Mouse (Mus musculus) liver, embryonic 14.5 days (tissue): Measurements from ENCODE around the gene Agmo. TPM values are rescaled to one million over a fixed set of nuclear protein-coding genes. Genes with fewer than 3 reads are reported as not detected.

Experiments
- ATAC-seq: fragments of 200-750 bp; cut with Nextera tagmentation; 2 replicates; pipeline ENCODE4 v1.8.0; 2017; ENCODE audit warnings: moderate number of reproducible peaks, mild to moderate bottlenecking, moderate library complexity; ENCODE audit not compliant: insufficient read depth
- DNase-seq, 3 experiments: peaks; one replicate each; pipeline ENCODE4 v3.0.0-alpha.2; 2012 to 2013; ENCODE audit warnings: low read depth in 3 of 3, low spot score in 3 of 3
- H3K27ac ChIP-seq: fragments of 300-500 bp; sonication (generic); 2 replicates; pipeline ENCODE4 v1.5.1; 2014; ENCODE audit warnings: moderate library complexity, mild to moderate bottlenecking, control low read depth, inconsistent platforms
- H3K27me3 ChIP-seq: fragments of 300-500 bp; sonication (generic); 2 replicates; pipeline ENCODE4 v1.6.1; 2014; ENCODE audit warnings: mild to moderate bottlenecking, low read length, moderate library complexity; ENCODE audit not compliant: control insufficient read depth, insufficient read depth
- H3K36me3 ChIP-seq: fragments of 300-500 bp; sonication (generic); replicated peaks from 2 replicates; pipeline ENCODE4 v1.6.1; 2014; ENCODE audit warnings: low read depth; ENCODE audit not compliant: control insufficient read depth, insufficient read depth
- H3K4me1 ChIP-seq, 2 experiments: fragments of 200-500 bp in 1 of 2; fragments of 300-500 bp in 1 of 2; sonication (generic) in 1 of 2; replicated peaks; 2 replicates each; pipeline ENCODE4 v1.6.1; 2012 to 2014; ENCODE audit warnings: antibody characterized with exemption in 1 of 2, inconsistent platforms in 1 of 2, low read length in 1 of 2; ENCODE audit not compliant: control insufficient read depth in 2 of 2, insufficient read depth in 2 of 2
- H3K4me2 ChIP-seq: fragments of 300-500 bp; sonication (generic); 2 replicates; pipeline ENCODE4 v1.6.1; 2014; ENCODE audit warnings: low read depth, mild to moderate bottlenecking, control low read depth, moderate library complexity
- H3K4me3 ChIP-seq, 2 experiments: fragments of 200-500 bp in 1 of 2; fragments of 300-500 bp in 1 of 2; sonication (generic) in 1 of 2; 2 replicates each; pipeline ENCODE4 v1.5.1; 2012 to 2014; ENCODE audit warnings: low read depth in 2 of 2, low read length in 2 of 2, mild to moderate bottlenecking in 2 of 2, control low read depth in 1 of 2, inconsistent platforms in 1 of 2, moderate library complexity in 1 of 2; ENCODE audit not compliant: insufficient read depth in 1 of 2
- H3K9ac ChIP-seq: fragments of 300-500 bp; sonication (generic); replicated peaks from 2 replicates; pipeline ENCODE4 v1.6.1; 2014; ENCODE audit warnings: mild to moderate bottlenecking, control low read depth, moderate library complexity
- H3K9me3 ChIP-seq: fragments of 300-500 bp; sonication (generic); 2 replicates; pipeline ENCODE4 v1.6.1; 2016; ENCODE audit warnings: low read length, mixed read lengths; ENCODE audit not compliant: control insufficient read depth
- CTCF ChIP-seq: IDR thresholded peaks from 2 replicates; pipeline ENCODE4 v1.5.1; 2016; ENCODE audit warnings: antibody characterized with exemption, low read depth, control low read depth
- EP300 ChIP-seq: IDR thresholded peaks from 2 replicates; pipeline ENCODE4 v1.6.1; 2016; ENCODE audit warnings: antibody characterized with exemption, low read depth
- WGBS: fragments of 180-500 bp; shearing (Covaris S2); extraction: QIAGEN DNeasy Blood & Tissue Kit; methylation state at CpG from one replicate; pipeline ENCODE4 v1.1.7; 2014; ENCODE audit not compliant: insufficient replicate concordance; 5-methylcytosine and 5-hydroxymethylcytosine counted together
- polyA plus RNA-seq, 2 experiments: library from polyadenylated mRNA; depleted of rRNA in 1 of 2; stranded (reverse) in 1 of 2; unstranded in 1 of 2; fragments of >200 nt; fragmentation: Nextera tagmentation in 1 of 2; extraction: Ambion mirVana in 1 of 2; gene quantifications; 2 replicates each; pipeline versions ENCODE4 v1.2.1 to v1.2.3; 2012 to 2014

The Agmo gene
- polyA plus RNA-seq, 2 experiments: 4.6 to 13.9 TPM

DNA sequence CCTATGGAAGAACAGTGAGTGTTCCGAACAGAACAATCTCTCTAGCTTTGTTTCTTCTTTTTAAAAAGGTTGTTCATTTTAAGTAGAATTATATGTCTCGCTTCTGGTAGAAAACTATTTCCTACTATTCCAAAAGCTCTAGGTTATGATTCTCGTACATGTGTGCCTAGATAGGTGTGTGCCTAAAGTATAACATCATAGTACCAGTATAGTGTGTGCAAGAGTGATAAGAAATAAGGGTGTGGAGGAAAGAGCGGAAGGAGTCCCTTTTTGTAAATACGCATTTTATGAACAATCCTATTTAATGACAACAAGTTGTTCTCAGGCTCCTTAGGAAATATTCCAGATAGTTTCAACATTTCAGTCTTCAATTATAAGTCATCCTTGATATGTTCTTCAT lies 10.2 kb downstream of the Agmo start:
- DNase-seq: no peak
- H3K36me3 ChIP-seq: no peaks in the 10 kb centered on the region
- no peak overlapping the region for H3K4me3 ChIP-seq
- no peak overlapping the region for H3K27ac ChIP-seq
- 61% methylated on average over 5 of the region's 5 CpGs for WGBS
- H3K4me1 ChIP-seq: no peaks in the 10 kb centered on the region
- no peak; the same call in 1 of the 2 replicates for ATAC-seq
- H3K9ac ChIP-seq: no peak overlapping the region
- H3K9me3 ChIP-seq: no peaks in the 10 kb centered on the region
- no peak overlapping the region for H3K4me2 ChIP-seq
- no peaks in the 10 kb centered on the region for H3K27me3 ChIP-seq
- TF ChIP-seq CTCF: no peak
- no peak for TF ChIP-seq EP300

GRCm38 (mm10) chr12:37257099-37257498 lies 15.7 kb downstream of the Agmo start:
- Histone ChIP-seq H3K9me3 (no peaks in the 10 kb centered on the region), H3K27ac (no peak overlapping the region), H3K4me1 (0 out of 4 replicates have a peak, but pooled peaks cover 0 to 2% of the 10 kb centered on the region in 2 experiments), H3K4me3 (no peak overlapping the region), H3K9ac (no peak overlapping the region), H3K4me2 (no peak overlapping the region), H3K27me3 (no peaks in the 10 kb centered on the region), H3K36me3 (no peaks in the 10 kb centered on the region)
- 45% methylated on average over 2 of the region's 2 CpGs for WGBS
- TF ChIP-seq CTCF (no peak), EP300 (no peak)
- no peak for ATAC-seq
- DNase-seq: no peak

- Histone ChIP-seq H3K27ac (no peak overlapping the region), H3K36me3 (no peaks in the 10 kb centered on the region), H3K27me3 (no peaks in the 10 kb centered on the region), H3K4me3 (no peak overlapping the region), H3K4me2 (no peak overlapping the region), H3K9me3 (no peaks in the 10 kb centered on the region), H3K9ac (no peak overlapping the region), H3K4me1 (0 out of 4 replicates have a peak, but pooled peaks cover 0 to 2% of the 10 kb centered on the region in 2 experiments)
- TF ChIP-seq EP300 (no peak), CTCF (no peak)
- no peak for DNase-seq
- no peak for ATAC-seq
Measured at GRCm38 (mm10) chr12:37259771-37260528, 18.5 kb downstream of the Agmo start.

DNA sequence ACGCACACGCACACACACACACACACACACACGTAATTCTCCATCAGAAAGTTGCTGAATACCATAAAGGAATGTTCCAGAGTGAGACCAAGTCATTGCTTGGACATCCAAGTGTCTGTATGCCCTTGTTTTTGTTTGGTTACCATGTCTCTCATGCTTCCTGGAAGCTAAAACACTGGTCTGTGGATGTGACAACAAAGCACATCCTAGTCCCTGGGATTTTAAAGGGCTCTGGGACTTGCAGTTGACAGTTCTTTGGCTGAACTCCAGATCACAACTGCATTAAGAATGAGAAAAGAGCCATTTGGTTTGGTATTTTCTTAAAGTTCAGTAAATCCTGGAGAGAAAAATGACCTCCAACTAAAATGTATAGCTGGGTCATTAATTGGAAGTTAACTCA lies 22.2 kb downstream of the Agmo start:
- Histone ChIP-seq H3K4me2 (no peak overlapping the region), H3K36me3 (no peaks in the 10 kb centered on the region), H3K27ac (no peak overlapping the region), H3K4me1 (no peaks in the 10 kb centered on the region), H3K9ac (no peak overlapping the region), H3K27me3 (no peaks in the 10 kb centered on the region), H3K4me3 (no peak overlapping the region), H3K9me3 (no peaks in the 10 kb centered on the region)
- ATAC-seq (no peak), DNase-seq (no peak)
- TF ChIP-seq CTCF (no peak), EP300 (no peak)
- WGBS: 74% methylated on average over 3 of the region's 3 CpGs

- H3K4me2 ChIP-seq: no peak overlapping the region
- ATAC-seq (no peak), DNase-seq (no peak)
- H3K4me1 ChIP-seq: no peaks in the 10 kb centered on the region
- H3K27ac ChIP-seq: no peak overlapping the region
- H3K27me3 ChIP-seq: no peaks in the 10 kb centered on the region
- H3K9ac ChIP-seq: no peak overlapping the region
- no peaks in the 10 kb centered on the region for H3K9me3 ChIP-seq
- no peak overlapping the region for H3K4me3 ChIP-seq
- no peaks in the 10 kb centered on the region for H3K36me3 ChIP-seq
- no peak for TF ChIP-seq CTCF
- no peak for TF ChIP-seq EP300
- WGBS: 25% methylated on average over 6 of the region's 6 CpGs
Measured at GRCm38 (mm10) chr12:37268636-37269152, 27.3 kb downstream of the Agmo start.
